Mouse (Mus musculus) kidney, adult 2 months (tissue): ENCODE data around the gene Cxadr.

ENCODE experiments used
- CTCF ChIP-seq: fragments of 200-500 bp; conservative IDR thresholded peaks from 2 replicates; pipeline ENCODE4 v1.5.1; 2011; ENCODE audit warnings: low read depth, mild to moderate bottlenecking, control low read depth, low read length, moderate library complexity, mixed read lengths; ENCODE audit not compliant: insufficient read depth, insufficient read length
- POLR2A ChIP-seq: fragments of 200-500 bp; IDR thresholded peaks from one replicate; pipeline ENCODE4 v1.6.1; 2011; ENCODE audit warnings: low read depth, low read length, control low read depth

DNA sequence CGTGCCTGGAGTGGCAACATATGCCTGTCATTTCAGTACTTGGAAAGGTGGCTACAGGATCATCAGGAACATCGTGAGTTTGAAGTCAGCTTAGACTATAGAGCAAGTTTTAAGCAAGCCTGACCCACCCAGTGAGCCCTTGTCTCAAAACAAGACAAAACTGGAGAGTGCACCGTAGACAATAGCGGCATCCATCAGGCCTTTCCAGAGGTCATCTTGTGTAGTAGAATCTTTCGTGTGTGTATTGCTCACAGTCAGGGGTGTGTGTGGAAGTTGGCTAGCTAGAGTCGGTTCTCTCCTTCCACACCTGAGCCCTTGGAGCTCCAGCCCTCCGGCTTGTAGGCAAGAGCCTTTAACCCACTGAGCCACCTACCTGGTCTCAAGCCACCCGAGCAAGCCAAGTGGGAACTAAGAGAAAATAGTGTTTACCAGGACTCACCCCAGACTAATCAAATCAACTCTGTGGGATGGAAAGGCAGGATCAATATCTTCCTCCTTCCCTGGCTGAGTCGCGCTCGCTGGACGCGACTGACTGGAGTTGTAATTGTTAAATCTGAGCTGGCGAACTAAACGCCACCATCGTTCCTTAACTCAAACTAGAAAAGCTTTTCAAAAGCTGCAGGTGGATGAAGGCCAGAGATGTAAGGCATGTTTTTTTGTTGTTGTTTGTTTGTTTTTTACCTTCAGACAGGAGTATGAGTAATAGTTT, 36.7 kb upstream of the Cxadr start:
- TF ChIP-seq CTCF: no peak
- TF ChIP-seq POLR2A: no peak
